Mouse (Mus musculus) right cerebral cortex, postnatal 14 days (tissue): ENCODE measurements around the gene Kras.

ENCODE experiments used
- DNase-seq: peaks from one replicate; pipeline ENCODE4 v3.0.0; 2022

Gene Kras

GRCm38 (mm10) chr6:145186096-145186495 lies 63.9 kb downstream of the Kras start:
- DNase-seq = no peak

- DNase-seq = no peak
These were observed 68.0 kb downstream of the Kras start for GRCm38 (mm10) chr6:145182044-145182443.

- peak; percentile 60 for DNase-seq
These were observed 70.4 kb downstream of the Kras start for GRCm38 (mm10) chr6:145179665-145180064.

- DNase-seq = no peak
These were observed 73.6 kb downstream of the Kras start for GRCm38 (mm10) chr6:145176474-145176873.

- no peak for DNase-seq
These were observed 74.5 kb downstream of the Kras start for GRCm38 (mm10) chr6:145175571-145175981.

DNA sequence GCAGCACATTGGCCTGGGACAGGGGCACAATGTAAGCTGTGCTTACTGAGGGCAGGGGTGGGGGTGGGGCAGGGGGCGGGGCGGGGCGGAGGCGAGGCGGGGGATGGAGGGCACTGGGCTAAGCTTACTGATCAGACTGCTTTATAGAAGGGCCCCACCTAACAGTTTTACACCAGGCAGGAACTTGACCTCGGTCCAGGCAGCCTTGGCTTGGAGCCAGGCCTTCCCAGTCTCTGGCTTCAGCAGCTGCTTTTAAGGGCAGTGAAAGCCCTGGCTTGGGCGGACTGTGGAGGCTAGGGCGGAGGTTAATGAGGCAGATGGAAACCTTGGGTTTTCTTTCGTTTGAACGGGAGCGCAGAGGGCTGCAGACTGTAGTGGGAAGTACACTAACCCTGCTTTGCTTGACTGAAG lies 76.3 kb downstream of the Kras start:
- DNase-seq = peak; percentile 39

DNA sequence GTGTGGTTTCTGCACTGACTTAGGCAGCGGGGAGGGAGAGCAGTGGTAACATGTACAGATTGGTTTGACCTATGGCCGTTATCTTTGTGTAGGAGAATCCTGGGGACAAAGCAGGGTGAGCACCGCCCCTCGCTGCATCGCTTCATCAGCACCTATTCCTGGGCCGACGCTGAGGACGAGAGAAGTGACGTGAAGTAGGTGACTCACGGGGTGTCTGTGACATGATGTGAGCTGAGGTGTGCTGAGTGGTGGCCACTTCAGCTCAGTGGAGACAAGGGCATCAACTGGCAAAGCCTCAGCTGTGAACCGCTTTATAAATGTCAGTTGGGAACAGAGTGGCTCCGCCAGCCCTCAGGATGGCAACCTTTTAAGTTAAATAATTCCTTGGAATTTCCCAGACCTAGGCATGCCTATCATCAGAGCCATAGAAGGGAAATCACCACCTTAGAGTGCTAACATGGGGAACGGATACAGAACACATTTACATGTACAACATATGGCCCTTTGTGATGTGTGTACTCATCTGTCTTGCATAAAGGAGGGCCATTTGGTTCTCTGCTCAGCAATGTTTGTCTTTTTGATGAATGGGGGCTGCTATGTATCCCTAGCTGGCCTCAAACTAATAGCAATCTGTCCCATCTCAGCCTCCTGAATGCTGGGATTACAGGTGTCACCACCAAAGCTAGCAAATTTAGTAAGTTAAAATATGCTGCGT lies 78.0 kb downstream of the Kras start:
- DNase-seq = no peak
